Mouse (Mus musculus) thymus, postnatal 0 days (tissue): ENCODE measurements around the gene Wdfy1. TPM values are rescaled to one million over a fixed set of nuclear protein-coding genes. Genes with fewer than 3 reads are reported as not detected.
A peak's percentile ranks its signal among the peaks of the same experiment; 100 is the strongest.

Experiments used
- DNase-seq: peaks from one replicate; pipeline ENCODE4 v3.0.0-alpha.2; 2015; ENCODE audit warnings: low spot score
- polyA plus RNA-seq: library from polyadenylated mRNA; unstranded; fragments of >200 nt; fragmentation: Nextera tagmentation; extraction: Ambion mirVana; gene quantifications from 2 replicates; pipeline ENCODE4 v1.2.1, GENCODE M21; 2015

Gene Wdfy1
- polyA plus RNA-seq, 1 experiment from 2014 or later = 18.5 TPM

GRCm38 (mm10) chr1:79711147-79712126 lies 64.5 kb downstream of the Wdfy1 start:
- DNase-seq = peak; percentile 71

- DNase-seq = no peak
These were observed 65.3 kb downstream of the Wdfy1 start for GRCm38 (mm10) chr1:79710678-79711077.

- peak; percentile 27 for DNase-seq
These were observed 65.7 kb downstream of the Wdfy1 start for GRCm38 (mm10) chr1:79710216-79710615.

GRCm38 (mm10) chr1:79707383-79707782 lies 68.6 kb downstream of the Wdfy1 start:
- DNase-seq = no peak

- DNase-seq = no peak
These were observed 69.2 kb downstream of the Wdfy1 start for GRCm38 (mm10) chr1:79706707-79707106.

- DNase-seq = no peak
These were observed 71.3 kb downstream of the Wdfy1 start for GRCm38 (mm10) chr1:79704672-79705071.

GRCm38 (mm10) chr1:79703520-79703919 lies 72.4 kb downstream of the Wdfy1 start:
- no peak for DNase-seq

GRCm38 (mm10) chr1:79698506-79698905 lies 77.4 kb downstream of the Wdfy1 start:
- no peak for DNase-seq

GRCm38 (mm10) chr1:79697382-79697781 lies 78.6 kb downstream of the Wdfy1 start:
- no peak for DNase-seq

GRCm38 (mm10) chr1:79696933-79697332 lies 79.0 kb downstream of the Wdfy1 start:
- DNase-seq = no peak

- DNase-seq = no peak
These were observed 83.5 kb downstream of the Wdfy1 start for GRCm38 (mm10) chr1:79692482-79692881.

- DNase-seq = no peak
These were observed 88.7 kb downstream of the Wdfy1 start for GRCm38 (mm10) chr1:79687254-79687653.

GRCm38 (mm10) chr1:79684027-79684426 lies 91.9 kb downstream of the Wdfy1 start:
- no peak for DNase-seq

GRCm38 (mm10) chr1:79682936-79683335 lies 93.0 kb downstream of the Wdfy1 start:
- no peak for DNase-seq

GRCm38 (mm10) chr1:79680777-79681176 lies 95.2 kb downstream of the Wdfy1 start:
- no peak for DNase-seq

GRCm38 (mm10) chr1:79678117-79678684 lies 97.7 kb downstream of the Wdfy1 start:
- no peak for DNase-seq

GRCm38 (mm10) chr1:79675716-79676115 lies 100.2 kb downstream of the Wdfy1 start:
- DNase-seq = no peak

- DNase-seq = peak; percentile 75
These were observed 104.2 kb downstream of the Wdfy1 start, which contains the start of gene Ap1s3 for GRCm38 (mm10) chr1:79671543-79672337. Ap1s3 (minus strand) TSS chr1:79671972.

- peak; percentile 26 for DNase-seq
These were observed 104.8 kb downstream of the Wdfy1 start for GRCm38 (mm10) chr1:79671196-79671542.

GRCm38 (mm10) chr1:79669419-79669974 lies 106.4 kb downstream of the Wdfy1 start:
- DNase-seq = no peak

- no peak for DNase-seq
These were observed 111.0 kb downstream of the Wdfy1 start for GRCm38 (mm10) chr1:79664911-79665310.
